Mouse (Mus musculus) lung, adult 2 months (tissue): ENCODE measurements around the gene Pfkfb2. TPM values are rescaled to one million over a fixed set of nuclear protein-coding genes. Genes with fewer than 3 reads are reported as not detected.
"Not testable (repeated sequence)": the region's sequence is repeated elsewhere in the genome, so short reads cannot be mapped to it uniquely, and the experiment has no call there.

Source experiments
- DNase-seq: peaks from one replicate; pipeline ENCODE4 v3.0.0; 2022
- H3K4me1 ChIP-seq: fragments of 200-500 bp; 2 replicates; pipeline ENCODE4 v1.6.1; 2011; ENCODE audit warnings: low read length; ENCODE audit not compliant: control insufficient read depth, insufficient read depth
- H3K4me3 ChIP-seq: fragments of 200-500 bp; replicated peaks from 2 replicates; pipeline ENCODE3; 2011; ENCODE audit warnings: low read depth, mild to moderate bottlenecking, control low read depth, low read length; ENCODE audit errors: extremely low read depth
- CTCF ChIP-seq: fragments of 200-500 bp; IDR thresholded peaks from 2 replicates; pipeline ENCODE4 v1.5.1; 2011; ENCODE audit warnings: mild to moderate bottlenecking, low read length, control low read depth; ENCODE audit not compliant: insufficient read depth
- POLR2A ChIP-seq: fragments of 200-500 bp; IDR thresholded peaks from 2 replicates; pipeline ENCODE4 v1.6.1; 2011; ENCODE audit warnings: low read depth, mild to moderate bottlenecking, control low read depth, low read length, borderline replicate concordance; ENCODE audit errors: extremely low read depth
- WGBS: fragments of 180-500 bp; shearing (Covaris S2); methylation state at CpG from one replicate; pipeline ENCODE4 v1.1.7; 2018; 5-methylcytosine and 5-hydroxymethylcytosine counted together
- polyA plus RNA-seq: library from polyadenylated mRNA; depleted of rRNA; stranded (reverse); fragments of >200 nt; gene quantifications from 2 replicates; pipeline ENCODE4 v1.2.3, GENCODE M21; 2012

Pfkfb2 gene
- polyA plus RNA-seq, 1 experiment, result 23.7 TPM

- no peak for TF ChIP-seq POLR2A
- no peak for TF ChIP-seq CTCF
- 88% methylated on average over 22 of the region's 22 CpGs for WGBS
- DNase-seq, result no peak
Measured at GRCm38 (mm10) chr1:130710283-130711080, 18.6 kb downstream of the Pfkfb2 start.

GRCm38 (mm10) chr1:130703613-130704012 lies 25.4 kb downstream of the Pfkfb2 start:
- DNase-seq, result peak; percentile 33
- no peak for TF ChIP-seq CTCF
- no peak for TF ChIP-seq POLR2A
- 76% methylated on average over 2 of the region's 2 CpGs for WGBS
- no peak overlapping the region for H3K4me3 ChIP-seq
- no peaks in the 10 kb centered on the region; the same call in 1 of the 2 replicates for H3K4me1 ChIP-seq

More at GRCm38 (mm10) chr1:130710283-130711080, 18.6 kb downstream of the Pfkfb2 start:
- Histone ChIP-seq H3K4me1 (no peaks in the 10 kb centered on the region; the same call in 1 of the 2 replicates), H3K4me3 (no peak overlapping the region)

GRCm38 (mm10) chr1:130701976-130702375 lies 27.1 kb downstream of the Pfkfb2 start:
- no peaks in the 10 kb centered on the region; the same call in 1 of the 2 replicates for H3K4me1 ChIP-seq
- TF ChIP-seq POLR2A (no peak), CTCF (no peak)
- 96% methylated on average over 11 of the region's 11 CpGs for WGBS
- no peak overlapping the region for H3K4me3 ChIP-seq
- no peak for DNase-seq

GRCm38 (mm10) chr1:130699937-130700633 lies 29.0 kb downstream of the Pfkfb2 start:
- WGBS, result 69% methylated on average over 10 of the region's 10 CpGs
- no peak overlapping the region for H3K4me3 ChIP-seq
- peak; percentile 79 for DNase-seq
- TF ChIP-seq CTCF (no peak), POLR2A (no peak)
- no peaks in the 10 kb centered on the region; the same call in 1 of the 2 replicates for H3K4me1 ChIP-seq

- H3K4me3 ChIP-seq, result no peak overlapping the region
- DNase-seq, result no peak
- WGBS, result 93% methylated on average over 5 of the region's 5 CpGs
- no peaks in the 10 kb centered on the region; the same call in 1 of the 2 replicates for H3K4me1 ChIP-seq
- TF ChIP-seq POLR2A (no peak), CTCF (no peak)
Measured at GRCm38 (mm10) chr1:130698601-130699000, 30.5 kb downstream of the Pfkfb2 start.

- Histone ChIP-seq H3K4me3 (no peak overlapping the region), H3K4me1 (no peaks in the 10 kb centered on the region)
- 27% methylated on average over 1 of the region's 1 CpGs for WGBS
- no peak for DNase-seq
- no peak for TF ChIP-seq CTCF
- no peak for TF ChIP-seq POLR2A
Measured at GRCm38 (mm10) chr1:130683905-130684304, 45.1 kb downstream of the Pfkfb2 start.

GRCm38 (mm10) chr1:130681656-130682413 lies 47.2 kb downstream of the Pfkfb2 start:
- no peak overlapping the region for H3K4me3 ChIP-seq
- no peaks in the 10 kb centered on the region for H3K4me1 ChIP-seq
- no peak for DNase-seq
- WGBS, result 73% methylated on average over 6 of the region's 6 CpGs
- TF ChIP-seq CTCF (no peak), POLR2A (no peak)

GRCm38 (mm10) chr1:130681075-130681474 lies 48.0 kb downstream of the Pfkfb2 start:
- TF ChIP-seq CTCF (no peak), POLR2A (no peak)
- no peak for DNase-seq
- Histone ChIP-seq H3K4me1 (no peaks in the 10 kb centered on the region), H3K4me3 (no peak overlapping the region)
- WGBS, result 69% methylated on average over 2 of the region's 2 CpGs

- WGBS, result 79% methylated on average over 2 of the region's 2 CpGs
- Histone ChIP-seq H3K4me3 (no peak overlapping the region), H3K4me1 (no peaks in the 10 kb centered on the region)
- TF ChIP-seq POLR2A (no peak), CTCF (no peak)
- DNase-seq, result no peak
Measured at GRCm38 (mm10) chr1:130678551-130678950, 50.5 kb downstream of the Pfkfb2 start.

GRCm38 (mm10) chr1:130663576-130663975 lies 65.5 kb downstream of the Pfkfb2 start:
- 80% methylated on average over 5 of the region's 5 CpGs for WGBS

More at GRCm38 (mm10) chr1:130663576-130663975, 65.5 kb downstream of the Pfkfb2 start:
- not testable (repeated sequence) for DNase-seq, H3K4me1 ChIP-seq, H3K4me3 ChIP-seq
